Comparison of ENCODE assay signal across 12 mouse cellular contexts in the genomic region with DNA sequence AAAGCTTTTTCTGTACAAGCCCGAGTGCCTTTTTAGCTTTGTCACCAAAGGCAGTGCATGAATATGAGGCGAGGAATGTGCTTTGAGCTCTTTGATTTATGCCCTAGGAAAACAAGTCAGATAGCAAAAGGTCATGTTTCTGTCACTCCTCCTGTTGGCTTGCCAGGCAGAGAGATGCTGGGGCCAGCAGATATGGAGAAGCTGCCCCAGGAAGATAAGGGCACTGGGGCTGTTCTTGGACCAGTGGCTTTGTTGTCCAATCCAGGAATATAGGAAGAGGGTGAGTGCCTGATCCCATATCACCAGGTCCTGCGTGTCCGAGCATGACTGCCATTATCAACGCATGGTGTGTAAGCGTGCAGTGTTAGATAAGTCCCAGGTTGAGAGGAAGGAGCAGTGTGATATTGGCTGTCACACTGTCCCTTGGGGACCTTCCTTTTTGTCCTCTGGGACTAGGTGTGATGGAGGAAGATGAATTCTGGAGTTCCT.
DNase-seq lines count a peak whose midpoint lies in the region; ATAC-seq and TF ChIP-seq lines count a peak whose summit lies in the region.
"Had no signal": no experiment of that assay in that cellular context is flagged by ENCODE, and none has a peak within 500 bp of the region (broad histone marks: within the 10 kb centered on the region; RNA-seq: fewer than 3 reads in every experiment).

No protein-coding gene starts in this region.

- H3K27ac ChIP-seq in embryonic fibroblast, embryonic 13.5 days (ENCODE audit: insufficient read depth, low read length): peak overlapping the region; percentile 10; the same call in 1 of the 2 replicates
- no peak overlapping the region for H3K27ac ChIP-seq in kidney, postnatal 0 days
- H3K27ac ChIP-seq: limb, embryonic 12.5 days; neural tube, embryonic 15.5 days had no signal

- peaks cover 11% of the 10 kb centered on the region for H3K9me3 ChIP-seq in megakaryocyte, embryonic 14.5 days
- no peaks in the 10 kb centered on the region for H3K9me3 ChIP-seq in kidney, postnatal 0 days (replicated peaks; ENCODE audit: low read length)
- H3K9me3 ChIP-seq: limb, embryonic 12.5 days; neural tube, embryonic 15.5 days had no signal

- H3K36me3 ChIP-seq in megakaryocyte, embryonic 14.5 days (replicated peaks; ENCODE audit: low read length): no peaks in the 10 kb centered on the region
- H3K36me3 ChIP-seq in kidney, postnatal 0 days (ENCODE audit: insufficient read depth, low read length): no peaks in the 10 kb centered on the region
- H3K36me3 ChIP-seq: limb, embryonic 12.5 days; neural tube, embryonic 15.5 days had no signal

- ATAC-seq in megakaryocyte, adult 5-6 weeks (ENCODE audit: poor library complexity, severe bottlenecking): no peak
- no peak for ATAC-seq in kidney, postnatal 0 days (replicated peaks; ENCODE audit: low FRiP score, low read depth)
- ATAC-seq in megakaryocyte-erythroid progenitor cell, adult 5-6 weeks (replicated peaks; ENCODE audit: low FRiP score, low TSS enrichment, poor library complexity, severe bottlenecking): peak; percentile 89

- peaks cover 77% of the 10 kb centered on the region for H3K4me1 ChIP-seq in megakaryocyte, embryonic 14.5 days
- H3K4me1 ChIP-seq in embryonic fibroblast, embryonic 13.5 days (ENCODE audit: control insufficient read depth, insufficient read depth, low read length): peaks cover 21% of the 10 kb centered on the region
- H3K4me1 ChIP-seq in kidney, postnatal 0 days (replicated peaks; ENCODE audit: insufficient read depth, low read length): peaks cover 7% of the 10 kb centered on the region

- TF ChIP-seq POLR2A in embryonic fibroblast, embryonic 13.5 days (IDR thresholded peaks at IDR 0.05; ENCODE audit: low read depth, low read length): no peak

- peak; percentile 64 for DNase-seq in kidney, postnatal 0 days (ENCODE audit: low spot score)
- DNase-seq in ovary, postnatal 36 days (ENCODE audit: low spot score): no peak
- DNase-seq in thymus, postnatal 14 days: no peak
- DNase-seq in cerebellum, postnatal 14 days: no peak
- DNase-seq: cerebellum, adult 11 months; midbrain, embryonic 14.5 days had no signal

- TF ChIP-seq CTCF in embryonic fibroblast, embryonic 13.5 days (IDR thresholded peaks at IDR 0.05; ENCODE audit: borderline replicate concordance, insufficient read depth, low read length): no peak
- no peak for TF ChIP-seq CTCF in kidney, postnatal 0 days (IDR thresholded peaks at IDR 0.05; ENCODE audit: low read depth)

- peak overlapping the region; percentile 60 for H3K4me3 ChIP-seq in megakaryocyte, embryonic 14.5 days (replicated peaks)
- H3K4me3 ChIP-seq in embryonic fibroblast, embryonic 13.5 days (ENCODE audit: insufficient read depth, low read length): no peak overlapping the region
- H3K4me3 ChIP-seq in kidney, postnatal 0 days (replicated peaks; ENCODE audit: low read depth, low read length): no peak overlapping the region
- H3K4me3 ChIP-seq: limb, embryonic 12.5 days; neural tube, embryonic 15.5 days had no signal

- no peak overlapping the region for H3K4me2 ChIP-seq in kidney, postnatal 0 days (ENCODE audit: low read length)
- H3K4me2 ChIP-seq: limb, embryonic 12.5 days; neural tube, embryonic 15.5 days had no signal

- H3K9ac ChIP-seq in kidney, postnatal 0 days (ENCODE audit: low read depth, low read length): no peak overlapping the region
- H3K9ac ChIP-seq: limb, embryonic 12.5 days; neural tube, embryonic 15.5 days had no signal

- H3K27me3 ChIP-seq in megakaryocyte, embryonic 14.5 days (replicated peaks): peaks cover 3% of the 10 kb centered on the region
- no peaks in the 10 kb centered on the region for H3K27me3 ChIP-seq in kidney, postnatal 0 days (ENCODE audit: insufficient read depth, low read length)
- H3K27me3 ChIP-seq: limb, embryonic 12.5 days; neural tube, embryonic 15.5 days had no signal

- 46% methylated on average over 6 of the region's 6 CpGs for WGBS in kidney, postnatal 0 days
